Mouse (Mus musculus) cerebellum, adult 11-12 months (tissue): ENCODE results near the gene Olfr1270.
"Not testable (repeated sequence)": the region's sequence is repeated elsewhere in the genome, so short reads cannot be mapped to it uniquely, and the experiment has no call there.

ENCODE experiments used
- DNase-seq: peaks from one replicate; pipeline ENCODE4 v3.0.0; 2022

The Olfr1270 gene

GRCm38 (mm10) chr2:90152991-90153390 lies at the start of gene Olfr1270:
Olfr1270 (minus strand) TSS chr2:90153091.
- DNase-seq, result no peak

- not testable (repeated sequence) for DNase-seq
Measured at GRCm38 (mm10) chr2:90199606-90200005, 46.7 kb upstream of the Olfr1270 start.

- DNase-seq, result not testable (repeated sequence)
Measured at GRCm38 (mm10) chr2:90195285-90195684, 42.4 kb upstream of the Olfr1270 start.

- DNase-seq, result not testable (repeated sequence)
Measured at GRCm38 (mm10) chr2:90194750-90195149, 41.9 kb upstream of the Olfr1270 start.

GRCm38 (mm10) chr2:90187082-90187481 lies 34.2 kb upstream of the Olfr1270 start:
- DNase-seq, result not testable (repeated sequence)

- not testable (repeated sequence) for DNase-seq
Measured at GRCm38 (mm10) chr2:90186082-90186481, 33.2 kb upstream of the Olfr1270 start.

GRCm38 (mm10) chr2:90153916-90154315 lies 1.0 kb upstream of the Olfr1270 start:
- DNase-seq, result no peak

GRCm38 (mm10) chr2:90142196-90142595 lies 10.7 kb downstream of the Olfr1270 start, which contains the start of gene Olfr32:
Olfr32 (minus strand) TSS chr2:90142296.
- no peak for DNase-seq

GRCm38 (mm10) chr2:90121312-90121711 lies 31.6 kb downstream of the Olfr1270 start, which contains the start of gene Olfr1269:
Olfr1269 (minus strand) TSS chr2:90121412.
- no peak for DNase-seq
